9 mouse cellular contexts compared by ENCODE assay signal in the genomic region with DNA sequence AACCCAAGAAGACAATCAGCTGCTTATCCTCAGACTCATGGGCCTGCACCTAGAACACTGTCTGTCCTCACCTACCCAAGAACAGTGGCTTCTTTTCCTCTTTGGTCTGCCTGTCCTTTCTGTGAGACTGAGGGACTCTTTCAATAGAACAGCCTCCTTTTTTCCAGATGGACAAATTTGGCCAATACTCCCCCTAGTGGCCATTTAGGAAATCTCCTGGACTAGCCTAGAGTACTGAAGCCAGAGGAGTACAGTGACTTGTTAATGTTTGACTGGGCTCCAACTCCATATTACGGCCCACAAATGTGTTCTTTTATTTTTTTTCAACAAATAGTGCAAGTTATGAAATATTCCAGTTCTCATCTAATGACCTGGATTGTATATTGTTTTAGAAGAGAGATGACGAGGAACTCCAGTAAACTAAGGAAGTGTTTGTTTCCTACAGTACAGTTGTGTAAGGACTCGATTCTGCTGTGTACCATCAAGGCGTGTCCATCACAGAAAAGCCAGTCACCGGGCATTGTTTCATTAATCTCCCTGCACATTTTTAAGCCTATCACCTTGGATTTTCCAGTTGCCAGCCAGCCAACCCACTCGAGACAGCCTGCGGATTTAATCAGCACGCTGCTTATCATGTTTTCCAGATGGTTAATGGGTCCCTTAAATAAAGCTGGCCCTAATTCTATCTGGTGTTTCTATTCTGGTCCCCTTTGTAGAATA.
A peak's percentile ranks its signal among the peaks of the same experiment; 100 is the strongest.
DNase-seq lines count a peak whose midpoint lies in the region; ATAC-seq and TF ChIP-seq lines count a peak whose summit lies in the region.
"Had no signal": no experiment of that assay in that cellular context is flagged by ENCODE, and none has a peak within 500 bp of the region (broad histone marks: within the 10 kb centered on the region; RNA-seq: fewer than 3 reads in every experiment).

No protein-coding gene starts in this region.

- peak; percentile 8; the same call in 1 of the 2 replicates for TF ChIP-seq CTCF in cerebellum, adult 2 months (IDR thresholded peaks at IDR 0.05; ENCODE audit: borderline replicate concordance, insufficient read depth, low read depth, low read length)

- H3K27ac ChIP-seq in cerebellum, adult 2 months (ENCODE audit: insufficient read depth, low read length) = no peak overlapping the region
- 0 out of 2 replicates have a peak overlapping the region, but pooled peaks have one; percentile 10 for H3K27ac ChIP-seq in midbrain, embryonic 12.5 days (replicated peaks)
- H3K27ac ChIP-seq: limb, embryonic 12.5 days had no signal

- H3K9ac ChIP-seq in midbrain, embryonic 12.5 days (replicated peaks) = no peak overlapping the region
- H3K9ac ChIP-seq: limb, embryonic 12.5 days had no signal

- H3K36me3 ChIP-seq in midbrain, embryonic 12.5 days = no peaks in the 10 kb centered on the region
- H3K36me3 ChIP-seq: limb, embryonic 12.5 days had no signal

- no peaks in the 10 kb centered on the region for H3K27me3 ChIP-seq in cerebellum, adult 2 months (ENCODE audit: control insufficient read depth, insufficient read depth, low read length)
- H3K27me3 ChIP-seq in midbrain, embryonic 12.5 days = no peaks in the 10 kb centered on the region
- H3K27me3 ChIP-seq: limb, embryonic 12.5 days had no signal

- no peak overlapping the region for H3K4me2 ChIP-seq in midbrain, embryonic 12.5 days (replicated peaks)
- H3K4me2 ChIP-seq: limb, embryonic 12.5 days had no signal

- no peak for DNase-seq in cerebellum, adult 2 months
- no peak for DNase-seq in cerebellum, adult 11 months
- peak; percentile 53 for DNase-seq in thymus, postnatal 0 days (ENCODE audit: low spot score)
- DNase-seq in thymus, postnatal 4 days = no peak
- DNase-seq in heart, postnatal 4 days = peak; percentile 16
- no peak for DNase-seq in layer of hippocampus, adult 11-12 months (ENCODE audit: low spot score)
- DNase-seq in cerebellum, adult 11-12 months = no peak

- no peak for TF ChIP-seq POLR2A in cerebellum, adult 2 months (IDR thresholded peaks at IDR 0.05; ENCODE audit: borderline replicate concordance, insufficient read depth, low read length)

- ATAC-seq in midbrain, embryonic 12.5 days (ENCODE audit: low FRiP score, low read depth) = peak; percentile 81

- peaks cover 7% of the 10 kb centered on the region for H3K4me1 ChIP-seq in cerebellum, adult 2 months (ENCODE audit: control insufficient read depth, insufficient read depth, low read length)
- H3K4me1 ChIP-seq in midbrain, embryonic 12.5 days = no peaks in the 10 kb centered on the region

- WGBS in cerebellum, adult 2 months = 72% methylated on average over 8 of the region's 8 CpGs
- 69% methylated on average over 8 of the region's 8 CpGs for WGBS in midbrain, embryonic 12.5 days

- no peak overlapping the region for H3K4me3 ChIP-seq in cerebellum, adult 2 months (replicated peaks; ENCODE audit: insufficient read depth, low read depth, low read length)
- no peak overlapping the region for H3K4me3 ChIP-seq in midbrain, embryonic 12.5 days
- H3K4me3 ChIP-seq: limb, embryonic 12.5 days had no signal

- H3K9me3 ChIP-seq in midbrain, embryonic 12.5 days = no peaks in the 10 kb centered on the region
- H3K9me3 ChIP-seq: limb, embryonic 12.5 days had no signal

Comparison
In these comparisons a context has a peak if more than half of its experiments do, and no peak if none do; other contexts are left out.
1. DNase-seq: peak in thymus, postnatal 0 days (single experiment) and heart, postnatal 4 days (single experiment); none in cerebellum, adult 2 months (0 of 2), cerebellum, adult 11 months (single experiment), thymus, postnatal 4 days (single experiment), layer of hippocampus, adult 11-12 months (single experiment) and cerebellum, adult 11-12 months (single experiment).